Mouse (Mus musculus): ENCODE results near the gene Top3b.
"Not testable (repeated sequence)": the region's sequence is repeated elsewhere in the genome, so short reads cannot be mapped to it uniquely, and the experiment has no call there.

The Top3b gene

GRCm38 (mm10) chr16:16870617-16871331 lies at the start of gene Top3b, which contains the start of gene Vpreb1:
Gene Top3b, plus strand, starts transcription at chr16:16870736.
Gene Vpreb1, minus strand, starts transcription at chr16:16870843.
- DNase-seq (ENCODE audit: low read depth, low spot score): peak; percentile 93

GRCm38 (mm10) chr16:16825476-16825875 lies 45.1 kb upstream of the Top3b start:
- no peak for DNase-seq (ENCODE audit: low read depth, low spot score)

- DNase-seq (ENCODE audit: low read depth, low spot score): no peak
Observed at GRCm38 (mm10) chr16:16826223-16826622, 44.3 kb upstream of the Top3b start.

GRCm38 (mm10) chr16:16828757-16829615 lies 41.5 kb upstream of the Top3b start, which contains the start of gene Spag6l:
Gene Spag6l, minus strand, starts transcription at chr16:16829456.
- peak; percentile 89 for DNase-seq (ENCODE audit: low read depth, low spot score)

GRCm38 (mm10) chr16:16829671-16830070 lies 40.9 kb upstream of the Top3b start:
- no peak for DNase-seq (ENCODE audit: low read depth, low spot score)

GRCm38 (mm10) chr16:16849196-16849595 lies 21.3 kb upstream of the Top3b start:
- no peak for DNase-seq (ENCODE audit: low read depth, low spot score)

GRCm38 (mm10) chr16:16852411-16852810 lies 18.1 kb upstream of the Top3b start:
- DNase-seq (ENCODE audit: low read depth, low spot score): no peak

- DNase-seq (ENCODE audit: low read depth, low spot score): peak; percentile 67
Observed at GRCm38 (mm10) chr16:16854836-16855235, 15.7 kb upstream of the Top3b start.

GRCm38 (mm10) chr16:16855541-16855940 lies 15.0 kb upstream of the Top3b start:
- no peak for DNase-seq (ENCODE audit: low read depth, low spot score)

- not testable (repeated sequence) for DNase-seq (ENCODE audit: low read depth, low spot score)
Observed at GRCm38 (mm10) chr16:16856054-16856453, 14.5 kb upstream of the Top3b start.

- DNase-seq (ENCODE audit: low read depth, low spot score): no peak
Observed at GRCm38 (mm10) chr16:16856731-16857476, 13.6 kb upstream of the Top3b start.

GRCm38 (mm10) chr16:16862288-16862687 lies 8.2 kb upstream of the Top3b start:
- no peak for DNase-seq (ENCODE audit: low read depth, low spot score)

- no peak for DNase-seq (ENCODE audit: low read depth, low spot score)
Observed at GRCm38 (mm10) chr16:16863978-16864377, 6.6 kb upstream of the Top3b start, which contains the start of gene Igll1. Gene Igll1, minus strand, starts transcription at chr16:16863985.

- no peak for DNase-seq (ENCODE audit: low read depth, low spot score)
Observed at GRCm38 (mm10) chr16:16865217-16865616, 5.3 kb upstream of the Top3b start.

GRCm38 (mm10) chr16:16865696-16866561 lies 4.6 kb upstream of the Top3b start:
- peak; percentile 38 for DNase-seq (ENCODE audit: low read depth, low spot score)

GRCm38 (mm10) chr16:16870241-16870616 lies 307 bp upstream of the Top3b start:
- DNase-seq (ENCODE audit: low read depth, low spot score): peak; percentile 8

GRCm38 (mm10) chr16:16879025-16879424 lies 8.5 kb downstream of the Top3b start:
- DNase-seq (ENCODE audit: low read depth, low spot score): no peak

- DNase-seq (ENCODE audit: low read depth, low spot score): no peak
Observed at GRCm38 (mm10) chr16:16888341-16888740, 17.8 kb downstream of the Top3b start.

GRCm38 (mm10) chr16:16892366-16892765 lies 21.8 kb downstream of the Top3b start:
- no peak for DNase-seq (ENCODE audit: low read depth, low spot score)

- DNase-seq (ENCODE audit: low read depth, low spot score): peak; percentile 12
Observed at GRCm38 (mm10) chr16:16896015-16896381, 25.5 kb downstream of the Top3b start.
